8 mouse cellular contexts compared by ENCODE assay signal in genomic region chr2:121288901-121289729, GRCm38 (mm10). TPM values are rescaled to one million over a fixed set of nuclear protein-coding genes. Genes with fewer than 3 reads are reported as not detected.
DNase-seq lines count a peak whose midpoint lies in the region; ATAC-seq lines count a peak whose summit lies in the region.

Map1a (plus strand) TSS chr2:121289600.

- peak; percentile 98 for ATAC-seq in intestine, embryonic 14.5 days (replicated peaks; ENCODE audit: low FRiP score, low TSS enrichment, low read depth)

- H3K4me3 ChIP-seq in intestine, embryonic 14.5 days (ENCODE audit: low read depth, low read length): peak within 1 kb of the TSS; percentile 44

- peak; percentile 96 to 97 for DNase-seq in adrenal gland, adult (ENCODE audit: inconsistent age in 2 of 2, low spot score in 1 of 2)
- DNase-seq in embryo, embryonic 10.5 days (ENCODE audit: low spot score): peak; percentile 98
- DNase-seq in gastrocnemius, postnatal 25 days: peak; percentile 87
- peak; percentile 92 for DNase-seq in intestine, embryonic 14.5 days (ENCODE audit: low spot score)
- DNase-seq in left cerebral cortex, postnatal 14 days (ENCODE audit: low spot score in 2 of 2): peak; percentile 98 to 99
- DNase-seq in mesoderm, embryonic 11.5 days (ENCODE audit: low read depth, low spot score): peak; percentile 97
- peak; percentile 97 to 98 for DNase-seq in right cerebral cortex, postnatal 36 days (ENCODE audit: low spot score in 2 of 2)
- peak; percentile 91 for DNase-seq in yolk sac, embryonic 10.5 days (ENCODE audit: low spot score)

- intact Hi-C loops in left cerebral cortex, postnatal 14 days (cut with DNase I): no loop called here

- H3K9ac ChIP-seq in intestine, embryonic 14.5 days (ENCODE audit: low read length): 0 out of 2 replicates have a peak within 1 kb of the TSS, but pooled peaks have one; percentile 8

- H3K36me3 ChIP-seq in intestine, embryonic 14.5 days (ENCODE audit: control insufficient read depth, insufficient read depth, low read length): no peaks in the 10 kb centered on the region

- H3K4me1 ChIP-seq in intestine, embryonic 14.5 days (replicated peaks; ENCODE audit: control insufficient read depth, insufficient read depth, low read length): peaks cover 7% of the 10 kb centered on the region

- no peak within 1 kb of the TSS for H3K27ac ChIP-seq in intestine, embryonic 14.5 days (ENCODE audit: low read depth)

- peak within 1 kb of the TSS; percentile 90 for H3K4me2 ChIP-seq in intestine, embryonic 14.5 days (ENCODE audit: low read length)

- H3K9me3 ChIP-seq in intestine, embryonic 14.5 days (ENCODE audit: control insufficient read depth, low read length): no peaks in the 10 kb centered on the region

- 1% methylated on average over 47 of the region's 48 CpGs for WGBS in intestine, embryonic 14.5 days

- peaks cover 23% of the 10 kb centered on the region for H3K27me3 ChIP-seq in intestine, embryonic 14.5 days (replicated peaks; ENCODE audit: control insufficient read depth, insufficient read depth, low read length)

RNA-seq across cellular contexts. Expression of gene Map1a, which starts in this region (rescaled TPM):
- 1 to 10 TPM; 7.0 to 7.8 TPM for total RNA-seq in gastrocnemius, postnatal 25 days (2021)
- polyA plus RNA-seq in intestine, embryonic 14.5 days (2014; fragmentation: Nextera tagmentation; extraction: Ambion mirVana): 6.7 and 7.2 TPM in 2 replicates
- 100 to 1,000 TPM; 489 to 493 TPM for total RNA-seq in left cerebral cortex, postnatal 14 days (2021)

Comparison
In these comparisons a context has a peak if more than half of its experiments do, and no peak if none do; other contexts are left out.
1. RNA of gene Map1a (total RNA-seq): 489 to 493 TPM in left cerebral cortex, postnatal 14 days; 7.0 to 7.8 TPM in gastrocnemius, postnatal 25 days; every median in the first group is over 10 times any median in the second.
2. Peak in every context shown above with its lines, with median percentiles within 50 percentile points of each other: DNase-seq.